Mouse (Mus musculus) lung, postnatal 14 days (tissue): Measurements from ENCODE around the gene Wdr63.

Experiments
- DNase-seq: peaks from one replicate; pipeline ENCODE4 v3.0.0; 2021

Gene Wdr63

DNA sequence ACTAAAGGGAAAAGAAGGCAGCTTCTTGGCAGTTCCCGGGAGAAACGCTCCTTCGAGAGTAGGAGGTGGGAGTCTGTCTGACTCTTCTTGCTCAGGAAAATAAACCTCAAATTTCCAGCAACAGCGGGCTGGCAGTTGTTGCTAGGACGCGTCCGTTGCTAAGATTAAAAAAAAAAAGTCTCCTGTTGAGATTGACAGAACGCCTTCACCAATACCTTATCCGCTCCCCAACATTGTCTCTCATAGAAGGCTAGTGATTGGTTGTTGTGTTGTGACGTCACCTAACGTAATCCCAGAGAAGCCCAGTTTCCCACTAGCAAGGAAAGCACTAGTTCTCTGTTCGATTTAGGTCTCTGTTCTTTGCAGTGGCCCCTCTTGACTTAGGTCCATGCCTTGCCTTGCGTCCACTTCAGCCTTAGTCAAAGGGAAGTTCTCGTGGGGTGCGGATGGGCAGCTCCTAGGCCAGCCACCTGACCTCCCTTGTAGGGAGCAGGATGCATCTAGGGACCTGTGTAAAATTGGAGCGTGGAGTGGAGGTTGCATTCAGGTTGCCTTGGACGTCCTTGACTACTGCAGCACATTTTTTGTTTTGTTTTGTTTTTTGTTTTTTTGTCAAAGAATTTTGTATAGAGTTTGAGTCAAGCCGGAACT, at the start of gene Wdr63:
Gene Wdr63, minus strand, starts transcription at position 210 of the 651 bp plus-strand sequence.
- peak; percentile 57 for DNase-seq

- no peak for DNase-seq
Measured at GRCm38 (mm10) chr3:146156811-146157210, 48.9 kb upstream of the Wdr63 start.

DNA sequence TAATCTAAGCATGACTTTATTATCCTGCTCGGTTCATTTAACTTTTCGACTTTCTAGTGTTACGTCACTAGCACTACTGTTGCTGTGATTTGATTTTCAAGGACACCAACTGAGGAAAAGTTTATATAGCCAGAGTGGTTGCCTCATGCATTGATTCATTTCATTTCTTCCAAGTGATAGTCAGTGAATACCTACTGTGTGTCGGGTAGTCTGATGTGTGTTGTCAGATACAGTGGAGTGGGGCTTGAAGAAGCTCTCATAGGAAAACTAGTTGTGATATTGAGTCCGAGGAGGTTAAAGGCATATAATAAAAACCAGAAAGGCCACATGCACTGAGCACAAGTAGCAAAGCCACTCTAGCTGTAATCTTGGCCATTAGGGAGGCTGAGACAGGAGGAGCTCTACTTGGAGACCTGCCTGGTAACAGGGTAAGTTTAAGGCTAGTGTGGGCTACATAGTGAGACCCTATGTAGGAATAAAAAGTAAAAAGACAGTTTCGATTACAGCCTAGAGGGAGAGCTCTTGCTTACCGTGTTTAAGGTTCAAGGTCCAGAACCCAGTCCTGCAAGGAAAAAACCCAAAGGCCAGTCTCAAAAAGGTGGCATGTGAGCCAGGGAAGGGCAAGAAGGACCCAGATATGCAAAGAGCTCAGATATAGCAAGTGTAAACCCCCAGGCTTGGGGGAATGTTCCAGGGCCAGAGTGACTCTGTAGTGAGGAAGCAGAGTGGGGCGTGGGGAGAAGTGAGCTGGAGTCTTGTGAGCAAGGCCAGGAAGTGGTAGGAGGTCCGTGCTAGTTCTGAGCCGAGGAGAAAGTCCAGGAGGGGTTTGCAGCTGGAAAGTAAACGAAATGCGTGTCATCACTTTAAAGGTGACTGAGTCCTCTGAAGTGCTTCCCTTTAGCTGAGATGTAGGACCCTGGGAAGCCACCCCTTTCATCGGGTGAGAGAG, 48.0 kb upstream of the Wdr63 start:
- DNase-seq: no peak

GRCm38 (mm10) chr3:146153862-146154611, 46.1 kb upstream of the Wdr63 start:
- no peak for DNase-seq

GRCm38 (mm10) chr3:146152913-146153312, 45.0 kb upstream of the Wdr63 start:
- DNase-seq: no peak

DNA sequence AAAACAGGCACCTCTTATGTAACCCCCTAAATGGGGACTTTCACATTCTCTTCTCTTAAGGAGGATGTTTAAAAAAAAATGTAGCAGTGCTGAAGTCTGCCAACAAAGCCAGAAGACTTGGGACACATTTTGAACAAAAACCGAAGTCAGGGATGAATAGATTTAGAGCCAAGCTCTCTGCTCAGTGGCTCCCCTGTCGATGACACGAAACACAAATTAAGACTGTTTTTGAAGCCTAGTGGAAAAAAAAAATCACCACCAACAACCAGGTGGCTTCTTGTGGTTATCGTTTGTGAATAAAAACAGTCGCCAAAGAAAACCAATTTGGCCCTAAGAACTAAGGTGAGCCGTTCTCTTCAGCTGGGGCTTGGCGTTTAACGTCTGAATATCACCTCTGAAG, 44.4 kb upstream of the Wdr63 start:
- no peak for DNase-seq

- DNase-seq: no peak
Measured at GRCm38 (mm10) chr3:146151755-146152154, 43.8 kb upstream of the Wdr63 start.

GRCm38 (mm10) chr3:146151328-146151727, 43.4 kb upstream of the Wdr63 start:
- DNase-seq: no peak

GRCm38 (mm10) chr3:146150560-146150959, 42.6 kb upstream of the Wdr63 start:
- peak; percentile 3 for DNase-seq

DNA sequence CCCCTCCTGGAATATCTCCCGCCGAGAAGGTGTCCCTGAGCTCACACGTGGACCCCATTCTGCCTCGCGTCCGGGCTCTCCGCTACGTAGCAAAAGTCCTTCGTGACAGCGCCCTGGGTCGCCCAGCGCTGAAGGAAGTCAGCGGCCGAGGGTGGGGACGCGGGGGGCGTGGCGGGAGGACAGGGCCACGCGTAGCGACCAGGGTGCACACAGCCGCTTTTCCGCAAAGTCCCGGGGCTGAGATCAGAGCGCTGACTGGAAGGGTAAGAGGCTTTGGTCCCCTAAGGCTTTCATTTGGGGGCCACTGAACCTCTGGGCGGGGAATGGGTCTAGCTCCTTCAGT, 42.1 kb upstream of the Wdr63 start:
- peak; percentile 54 for DNase-seq

DNA sequence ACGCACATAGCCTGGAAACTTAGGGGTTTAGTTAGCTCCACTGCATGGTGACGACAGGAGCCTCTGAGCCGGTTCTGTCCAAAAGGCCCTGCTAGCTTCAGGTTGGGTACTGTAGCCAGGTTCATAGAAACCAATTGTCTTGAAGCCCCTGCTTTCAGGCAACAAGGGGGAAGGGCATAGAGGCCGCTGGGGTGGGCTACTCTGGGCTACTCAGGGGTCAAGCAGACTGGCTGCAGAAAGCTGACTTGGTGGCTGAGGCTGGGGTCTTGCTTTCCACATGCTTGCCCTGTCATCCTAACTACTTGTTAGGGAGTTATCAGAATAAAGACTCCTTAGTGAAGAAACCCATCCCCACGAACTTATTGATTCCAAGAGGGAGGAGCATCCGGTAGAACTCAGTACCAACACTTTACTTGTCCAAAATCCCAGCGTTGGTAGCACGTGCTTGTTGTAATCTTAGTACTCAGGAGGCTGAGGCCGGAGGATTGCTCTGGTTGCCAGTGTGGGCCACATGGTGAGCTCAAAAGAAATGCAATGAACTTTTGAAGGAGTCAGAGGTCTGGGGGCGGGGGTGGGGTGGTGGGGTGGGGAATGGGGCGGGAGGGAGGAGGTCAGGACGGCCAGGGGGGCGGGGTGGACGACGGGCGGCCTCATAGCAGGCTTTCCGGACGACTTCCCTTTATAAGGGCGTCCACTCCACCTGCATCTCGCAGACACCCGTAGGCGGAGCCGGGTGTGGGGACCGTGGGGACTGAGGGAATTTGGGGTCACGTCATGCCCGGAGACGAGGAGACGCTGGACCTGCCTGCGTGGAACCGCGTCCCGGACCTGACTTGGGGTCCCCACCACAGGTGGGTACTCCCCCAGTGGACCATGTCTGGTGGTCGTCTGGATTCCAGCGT, 41.5 kb upstream of the Wdr63 start, which contains the start of gene Mcoln2:
Gene Mcoln2, plus strand, starts transcription at position 678 of the 902 bp plus-strand sequence.
- peak; percentile 9 for DNase-seq

GRCm38 (mm10) chr3:146146131-146146530, 38.2 kb upstream of the Wdr63 start:
- DNase-seq: no peak

DNA sequence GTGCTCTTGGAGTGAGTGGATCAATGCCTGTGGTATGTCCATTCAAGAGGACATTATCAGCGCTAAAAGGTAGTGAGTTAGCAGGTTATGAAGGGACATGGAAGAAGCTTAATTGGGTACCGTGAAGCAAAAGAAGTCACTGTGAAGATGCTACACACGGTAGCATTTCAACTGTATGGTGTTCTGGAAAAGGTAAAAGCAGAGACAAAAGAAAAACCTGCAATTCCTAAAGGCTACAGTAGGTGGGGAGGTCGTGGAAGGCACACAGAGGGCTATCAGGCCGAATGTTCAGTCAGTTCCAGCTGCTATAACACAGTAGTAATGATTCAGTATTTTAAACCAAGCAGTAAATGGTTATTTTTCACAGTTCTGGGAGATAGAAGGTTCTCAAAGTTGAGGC, 37.6 kb upstream of the Wdr63 start:
- DNase-seq: no peak

DNA sequence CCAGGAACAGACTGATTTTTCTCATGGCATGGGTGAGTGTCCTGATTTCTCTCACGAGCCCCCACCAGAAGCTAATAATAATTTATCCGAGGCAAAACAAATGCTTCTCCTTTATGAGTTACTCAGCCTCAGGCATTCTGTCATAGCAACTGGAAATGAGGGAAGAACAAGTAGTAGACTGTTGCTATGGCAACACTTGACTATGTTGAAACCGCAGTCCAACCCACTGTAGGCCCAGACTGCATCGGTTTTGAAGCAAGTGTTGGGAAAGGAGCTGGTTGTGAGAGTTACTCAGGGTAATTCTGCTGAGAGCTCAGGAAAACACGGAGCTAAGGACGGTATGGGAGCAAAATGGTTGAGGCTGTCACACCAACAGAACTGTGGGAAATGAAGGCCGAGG, 34.6 kb upstream of the Wdr63 start:
- DNase-seq: no peak

DNA sequence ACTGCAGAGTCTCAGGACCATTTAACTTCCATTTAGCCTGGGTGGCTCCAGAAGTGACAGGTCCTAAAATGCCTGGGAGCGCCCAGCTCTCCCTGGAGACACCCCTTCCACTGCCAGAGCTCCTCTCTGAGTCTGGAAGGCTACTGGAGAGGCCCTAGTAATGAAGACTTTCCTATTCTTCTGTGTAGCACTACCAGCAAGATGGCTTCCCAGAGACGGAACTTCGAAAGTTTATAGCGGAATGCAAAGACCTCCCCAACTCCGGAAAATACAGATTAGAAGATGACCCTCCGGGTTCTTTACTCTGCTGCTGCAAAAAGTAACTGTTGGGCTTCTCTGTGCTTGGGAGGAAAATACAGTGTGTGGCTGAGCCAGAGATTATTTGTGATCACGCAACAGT, 32.3 kb upstream of the Wdr63 start:
- no peak for DNase-seq

- DNase-seq: no peak
Measured at GRCm38 (mm10) chr3:146136422-146136821, 28.5 kb upstream of the Wdr63 start.

- no peak for DNase-seq
Measured at GRCm38 (mm10) chr3:146135417-146135816, 27.5 kb upstream of the Wdr63 start.

GRCm38 (mm10) chr3:146134834-146135233, 26.9 kb upstream of the Wdr63 start:
- DNase-seq: no peak

DNA sequence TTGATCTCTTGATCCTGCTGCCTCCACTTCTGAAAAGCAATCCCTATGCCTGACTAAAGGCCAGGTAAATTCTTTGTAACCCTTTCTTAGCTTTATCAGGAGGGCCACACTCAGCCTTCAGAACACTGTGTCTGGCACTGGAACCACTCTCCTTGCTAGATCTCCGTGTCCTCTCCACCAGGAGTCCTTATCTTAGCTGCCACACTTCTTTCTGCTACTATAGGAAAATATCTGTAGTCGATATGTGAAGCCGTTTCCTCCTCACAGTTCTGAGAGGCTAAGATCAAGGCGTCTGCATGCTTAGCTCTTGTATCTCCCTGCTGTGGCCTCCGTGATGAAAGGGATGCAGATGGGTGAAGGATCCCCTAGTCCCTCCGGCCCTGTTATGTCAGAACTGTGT, 19.3 kb upstream of the Wdr63 start:
- no peak for DNase-seq

- no peak for DNase-seq
Measured at GRCm38 (mm10) chr3:146123464-146123825, 15.5 kb upstream of the Wdr63 start.

GRCm38 (mm10) chr3:146122807-146123463, 15.0 kb upstream of the Wdr63 start:
- DNase-seq: no peak

DNA sequence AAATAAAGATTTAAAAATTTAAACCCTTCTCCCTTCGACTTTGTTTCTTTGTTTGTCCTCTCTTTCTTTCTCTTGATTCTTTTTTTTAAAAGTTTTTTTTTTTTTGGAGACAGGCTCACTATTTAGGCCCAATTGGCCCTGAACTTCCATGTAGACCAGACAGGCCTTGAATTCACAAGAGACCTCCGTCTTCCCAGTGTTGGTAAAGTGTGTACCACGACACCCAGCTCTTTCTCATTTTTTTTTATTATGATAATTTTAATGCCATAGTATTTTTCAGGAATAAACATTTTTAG, 14.1 kb upstream of the Wdr63 start:
- DNase-seq: no peak
